ENCODE assay signal across 21 mouse cellular contexts in genomic region chr13:103975101-103975500, GRCm38 (mm10). TPM values are rescaled to one million over a fixed set of nuclear protein-coding genes. Genes with fewer than 3 reads are reported as not detected.
A peak's percentile ranks its signal among the peaks of the same experiment; 100 is the strongest.
DNase-seq lines count a peak whose midpoint lies in the region; ATAC-seq lines count a peak whose summit lies in the region.
"Had no signal": no experiment of that assay in that cellular context is flagged by ENCODE, and none has a peak within 500 bp of the region (broad histone marks: within the 10 kb centered on the region; RNA-seq: fewer than 3 reads in every experiment).

No protein-coding gene starts in this region.

- H3K27me3 ChIP-seq in heart, embryonic 15.5 days, result no peaks in the 10 kb centered on the region
- no peaks in the 10 kb centered on the region for H3K27me3 ChIP-seq in kidney, embryonic 14.5 days (ENCODE audit: control insufficient read depth, insufficient read depth, low read length)
- H3K27me3 ChIP-seq: embryonic facial prominence, embryonic 13.5 days; forebrain, embryonic 15.5 days; hindbrain, embryonic 15.5 days; limb, embryonic 15.5 days; liver, embryonic 15.5 days had no signal

- H3K4me1 ChIP-seq in heart, embryonic 15.5 days (replicated peaks), result peaks cover 18% of the 10 kb centered on the region
- H3K4me1 ChIP-seq in kidney, embryonic 14.5 days (ENCODE audit: control insufficient read depth, insufficient read depth, low read length), result peaks cover under 1% of the 10 kb centered on the region; the same call in 1 of the 2 replicates
- H3K4me1 ChIP-seq: liver, embryonic 15.5 days had no signal

- no peaks in the 10 kb centered on the region for H3K9me3 ChIP-seq in heart, embryonic 15.5 days (replicated peaks)
- H3K9me3 ChIP-seq in kidney, embryonic 14.5 days (ENCODE audit: control insufficient read depth, low read length), result no peaks in the 10 kb centered on the region
- H3K9me3 ChIP-seq: forebrain, embryonic 15.5 days; G1E; hindbrain, embryonic 15.5 days; limb, embryonic 15.5 days; liver, embryonic 15.5 days had no signal

- H3K27ac ChIP-seq in heart, embryonic 15.5 days, result peak overlapping the region; percentile 17; the same call in 1 of the 2 replicates
- H3K27ac ChIP-seq in kidney, embryonic 14.5 days (ENCODE audit: low read depth, low read length), result no peak overlapping the region
- H3K27ac ChIP-seq: embryonic facial prominence, embryonic 13.5 days; forebrain, embryonic 15.5 days; hindbrain, embryonic 15.5 days; limb, embryonic 15.5 days; liver, embryonic 15.5 days had no signal

- no peak overlapping the region for H3K9ac ChIP-seq in heart, embryonic 15.5 days
- no peak overlapping the region for H3K9ac ChIP-seq in kidney, embryonic 14.5 days (ENCODE audit: low read depth, low read length)
- H3K9ac ChIP-seq: embryonic facial prominence, embryonic 13.5 days; forebrain, embryonic 15.5 days; hindbrain, embryonic 15.5 days; limb, embryonic 15.5 days; liver, embryonic 15.5 days had no signal

- intact Hi-C loops in heart, postnatal 25 days (cut with DNase I), result no loop called here

- H3K4me3 ChIP-seq in heart, embryonic 15.5 days, result no peak overlapping the region
- no peak overlapping the region for H3K4me3 ChIP-seq in kidney, embryonic 14.5 days (ENCODE audit: low read length)
- H3K4me3 ChIP-seq: embryonic facial prominence, embryonic 13.5 days; forebrain, embryonic 15.5 days; hindbrain, embryonic 15.5 days; limb, embryonic 15.5 days; liver, embryonic 15.5 days had no signal

- ATAC-seq in heart, embryonic 15.5 days (replicated peaks; ENCODE audit: insufficient number of reproducible peaks, insufficient read depth, low FRiP score, low read depth), result 0 out of 2 replicates have a peak, but pooled peaks have one; percentile 37
- ATAC-seq in kidney, embryonic 14.5 days (ENCODE audit: low FRiP score, low TSS enrichment), result no peak
- ATAC-seq: activated CD4-positive, CD25-positive, alpha-beta regulatory T cell, adult 4 months; forebrain, embryonic 15.5 days; intestine, postnatal 0 days had no signal

- no peaks in the 10 kb centered on the region for H3K36me3 ChIP-seq in heart, embryonic 15.5 days
- no peaks in the 10 kb centered on the region for H3K36me3 ChIP-seq in kidney, embryonic 14.5 days (ENCODE audit: control insufficient read depth, insufficient read depth, low read length)
- H3K36me3 ChIP-seq: embryonic facial prominence, embryonic 13.5 days; forebrain, embryonic 15.5 days; G1E; hindbrain, embryonic 15.5 days; limb, embryonic 15.5 days; liver, embryonic 15.5 days had no signal

- peak overlapping the region; percentile 18; the same call in 1 of the 2 replicates for H3K4me2 ChIP-seq in heart, embryonic 15.5 days
- no peak overlapping the region for H3K4me2 ChIP-seq in kidney, embryonic 14.5 days (replicated peaks; ENCODE audit: low read depth, low read length)
- H3K4me2 ChIP-seq: embryonic facial prominence, embryonic 13.5 days; forebrain, embryonic 15.5 days; hindbrain, embryonic 15.5 days; limb, embryonic 15.5 days; liver, embryonic 15.5 days; midbrain, embryonic 11.5 days had no signal

- WGBS in heart, embryonic 15.5 days, result 38% methylated on average over 10 of the region's 10 CpGs
- WGBS in kidney, embryonic 14.5 days, result 78% methylated on average over 10 of the region's 10 CpGs

- peak; percentile 14 for DNase-seq in gastrocnemius, postnatal 10 days
- DNase-seq in gastrocnemius, adult 8-10 months (ENCODE audit: low spot score in 2 of 2), result no peak
- no peak for DNase-seq in heart, postnatal 25 days (ENCODE audit: low spot score)
- peak; percentile 46 to 58 for DNase-seq in kidney, postnatal 4 days
- DNase-seq in heart, postnatal 4 days, result peak; percentile 30
- DNase-seq in left cerebral cortex, adult 8-10 months (ENCODE audit: low spot score in 2 of 2), result no peak
- DNase-seq: adrenal gland, postnatal 10 days; cerebellum, adult 9-10 months; right cerebral cortex, postnatal 25 days; thymus, postnatal 14 days had no signal

RNA-seq across cellular contexts. Expression of gene Erbin, which starts 54.8 kb away (rescaled TPM):
- total RNA-seq in gastrocnemius, postnatal 10 days (2021), result 10 to 100 TPM; 60.3 to 61.9 TPM
- 10 to 100 TPM; 45.5 to 53.4 (median 50.3) TPM for total RNA-seq in gastrocnemius, adult 8-10 months (2022)
- polyA plus RNA-seq in heart, embryonic 15.5 days (2015; fragmentation: Nextera tagmentation; extraction: Ambion mirVana), result 10.3 and 11.1 TPM in 2 replicates
- 10 to 100 TPM; 44.0 to 48.6 TPM for total RNA-seq in heart, postnatal 25 days (2021)
- 28.9 and 39.5 TPM in 2 replicates for polyA plus RNA-seq in kidney, embryonic 14.5 days (2014; fragmentation: Nextera tagmentation; extraction: Ambion mirVana)
- 10 to 100 TPM; 82.6 to 85.9 TPM for total RNA-seq in heart, postnatal 4 days (2021)
- total RNA-seq in left cerebral cortex, adult 8-10 months (2022), result 10 to 100 TPM; 66.6 to 76.6 (median 69.4) TPM

Comparison
In these comparisons a context has a peak if more than half of its experiments do, and no peak if none do; other contexts are left out.
1. DNase-seq: peak in gastrocnemius, postnatal 10 days (single experiment), kidney, postnatal 4 days (2 of 2) and heart, postnatal 4 days (single experiment); none in gastrocnemius, adult 8-10 months (0 of 2), heart, postnatal 25 days (single experiment) and left cerebral cortex, adult 8-10 months (0 of 2).